Mouse (Mus musculus): ENCODE data around the gene Cdh4. TPM values are rescaled to one million over a fixed set of nuclear protein-coding genes. Genes with fewer than 3 reads are reported as not detected.

The Cdh4 gene
- polyA plus RNA-seq, 1 experiment = not detected

- no peaks in the 10 kb centered on the region for H3K36me3 ChIP-seq (replicated peaks; ENCODE audit: low read length)
- H3K4me1 ChIP-seq = no peaks in the 10 kb centered on the region
- H3K4me3 ChIP-seq (replicated peaks) = no peak overlapping the region
- H3K27me3 ChIP-seq (replicated peaks) = no peaks in the 10 kb centered on the region
- TF ChIP-seq FLI1 (IDR thresholded peaks at IDR 0.05; ENCODE audit: low read length) (no peak), GATA1 (IDR thresholded peaks at IDR 0.05; ENCODE audit: borderline replicate concordance, low read length) (no peak)
- H3K9me3 ChIP-seq = peaks cover 21% of the 10 kb centered on the region
Observed at GRCm38 (mm10) chr2:179562350-179562749, 120.1 kb downstream of the Cdh4 start.

- Histone ChIP-seq H3K4me1 (no peaks in the 10 kb centered on the region), H3K9me3 (peaks cover 51% of the 10 kb centered on the region), H3K36me3 (replicated peaks; ENCODE audit: low read length) (no peaks in the 10 kb centered on the region), H3K27me3 (replicated peaks) (no peaks in the 10 kb centered on the region), H3K4me3 (replicated peaks) (no peak overlapping the region)
- no peak for TF ChIP-seq FLI1 (IDR thresholded peaks at IDR 0.05; ENCODE audit: low read length)
- TF ChIP-seq GATA1 (IDR thresholded peaks at IDR 0.05; ENCODE audit: borderline replicate concordance, low read length) = no peak
Observed at GRCm38 (mm10) chr2:179565611-179566010, 123.4 kb downstream of the Cdh4 start.

GRCm38 (mm10) chr2:179567886-179568285 lies 125.7 kb downstream of the Cdh4 start:
- no peaks in the 10 kb centered on the region for H3K27me3 ChIP-seq (replicated peaks)
- no peak overlapping the region for H3K4me3 ChIP-seq (replicated peaks)
- H3K4me1 ChIP-seq = no peaks in the 10 kb centered on the region
- TF ChIP-seq GATA1 (IDR thresholded peaks at IDR 0.05; ENCODE audit: borderline replicate concordance, low read length) = no peak
- TF ChIP-seq FLI1 (IDR thresholded peaks at IDR 0.05; ENCODE audit: low read length) = no peak
- no peaks in the 10 kb centered on the region for H3K36me3 ChIP-seq (replicated peaks; ENCODE audit: low read length)
- H3K9me3 ChIP-seq = peaks cover 54% of the 10 kb centered on the region

GRCm38 (mm10) chr2:179569171-179569570 lies 126.9 kb downstream of the Cdh4 start:
- H3K27me3 ChIP-seq (replicated peaks) = no peaks in the 10 kb centered on the region
- no peaks in the 10 kb centered on the region for H3K4me1 ChIP-seq
- TF ChIP-seq FLI1 (IDR thresholded peaks at IDR 0.05; ENCODE audit: low read length) (no peak), GATA1 (IDR thresholded peaks at IDR 0.05; ENCODE audit: borderline replicate concordance, low read length) (no peak)
- peaks cover 54% of the 10 kb centered on the region for H3K9me3 ChIP-seq
- no peak overlapping the region for H3K4me3 ChIP-seq (replicated peaks)
- H3K36me3 ChIP-seq (replicated peaks; ENCODE audit: low read length) = no peaks in the 10 kb centered on the region

- Histone ChIP-seq H3K4me1 (no peaks in the 10 kb centered on the region), H3K27me3 (replicated peaks) (no peaks in the 10 kb centered on the region), H3K4me3 (replicated peaks) (no peak overlapping the region), H3K36me3 (replicated peaks; ENCODE audit: low read length) (no peaks in the 10 kb centered on the region), H3K9me3 (peaks cover 53% of the 10 kb centered on the region)
- TF ChIP-seq FLI1 (IDR thresholded peaks at IDR 0.05; ENCODE audit: low read length) (no peak), GATA1 (IDR thresholded peaks at IDR 0.05; ENCODE audit: borderline replicate concordance, low read length) (no peak)
Observed at GRCm38 (mm10) chr2:179571175-179571769, 129.0 kb downstream of the Cdh4 start.

- H3K4me1 ChIP-seq = no peaks in the 10 kb centered on the region
- H3K27me3 ChIP-seq (replicated peaks) = no peaks in the 10 kb centered on the region
- H3K36me3 ChIP-seq (replicated peaks; ENCODE audit: low read length) = no peaks in the 10 kb centered on the region
- H3K4me3 ChIP-seq (replicated peaks) = no peak overlapping the region
- TF ChIP-seq GATA1 (IDR thresholded peaks at IDR 0.05; ENCODE audit: borderline replicate concordance, low read length) (no peak), FLI1 (IDR thresholded peaks at IDR 0.05; ENCODE audit: low read length) (no peak)
- H3K9me3 ChIP-seq = peaks cover 42% of the 10 kb centered on the region
Observed at GRCm38 (mm10) chr2:179573331-179573730, 131.1 kb downstream of the Cdh4 start.

- Histone ChIP-seq H3K27me3 (replicated peaks) (no peaks in the 10 kb centered on the region), H3K9me3 (peaks cover 38% of the 10 kb centered on the region), H3K4me1 (no peaks in the 10 kb centered on the region), H3K36me3 (replicated peaks; ENCODE audit: low read length) (no peaks in the 10 kb centered on the region), H3K4me3 (replicated peaks) (no peak overlapping the region)
- TF ChIP-seq GATA1 (IDR thresholded peaks at IDR 0.05; ENCODE audit: borderline replicate concordance, low read length) = no peak
- TF ChIP-seq FLI1 (IDR thresholded peaks at IDR 0.05; ENCODE audit: low read length) = no peak
Observed at GRCm38 (mm10) chr2:179573786-179574185, 131.6 kb downstream of the Cdh4 start.

GRCm38 (mm10) chr2:179575585-179575984 lies 133.4 kb downstream of the Cdh4 start:
- no peak for TF ChIP-seq FLI1 (IDR thresholded peaks at IDR 0.05; ENCODE audit: low read length)
- TF ChIP-seq GATA1 (IDR thresholded peaks at IDR 0.05; ENCODE audit: borderline replicate concordance, low read length) = no peak
- no peaks in the 10 kb centered on the region for H3K27me3 ChIP-seq (replicated peaks)
- no peaks in the 10 kb centered on the region for H3K36me3 ChIP-seq (replicated peaks; ENCODE audit: low read length)
- no peak overlapping the region for H3K4me3 ChIP-seq (replicated peaks)
- no peaks in the 10 kb centered on the region for H3K4me1 ChIP-seq
- peaks cover 20% of the 10 kb centered on the region; the same call in 1 of the 2 replicates for H3K9me3 ChIP-seq

GRCm38 (mm10) chr2:179576221-179576620 lies 134.0 kb downstream of the Cdh4 start:
- Histone ChIP-seq H3K4me3 (replicated peaks) (no peak overlapping the region), H3K36me3 (replicated peaks; ENCODE audit: low read length) (no peaks in the 10 kb centered on the region), H3K9me3 (peaks cover 16% of the 10 kb centered on the region; the same call in 1 of the 2 replicates), H3K4me1 (no peaks in the 10 kb centered on the region), H3K27me3 (replicated peaks) (no peaks in the 10 kb centered on the region)
- TF ChIP-seq FLI1 (IDR thresholded peaks at IDR 0.05; ENCODE audit: low read length) (no peak), GATA1 (IDR thresholded peaks at IDR 0.05; ENCODE audit: borderline replicate concordance, low read length) (no peak)

GRCm38 (mm10) chr2:179578329-179578728 lies 136.1 kb downstream of the Cdh4 start:
- H3K4me1 ChIP-seq = no peaks in the 10 kb centered on the region
- H3K27me3 ChIP-seq (replicated peaks) = no peaks in the 10 kb centered on the region
- H3K4me3 ChIP-seq (replicated peaks) = no peak overlapping the region
- H3K36me3 ChIP-seq (replicated peaks; ENCODE audit: low read length) = no peaks in the 10 kb centered on the region
- H3K9me3 ChIP-seq = peaks cover 16% of the 10 kb centered on the region; the same call in 1 of the 2 replicates
- TF ChIP-seq FLI1 (IDR thresholded peaks at IDR 0.05; ENCODE audit: low read length) (no peak), GATA1 (IDR thresholded peaks at IDR 0.05; ENCODE audit: borderline replicate concordance, low read length) (no peak)
